Mouse (Mus musculus) heart, embryonic 16.5 days (tissue): Measurements from ENCODE around the gene Prss53. TPM values are rescaled to one million over a fixed set of nuclear protein-coding genes. Genes with fewer than 3 reads are reported as not detected.

Experiments used
- ATAC-seq: fragments of 200-750 bp; cut with Nextera tagmentation; replicated peaks from 2 replicates; pipeline ENCODE4 v1.8.0; 2017; ENCODE audit warnings: moderate number of reproducible peaks; ENCODE audit not compliant: insufficient read depth, low FRiP score; ENCODE audit errors: extremely low read depth
- H3K27ac ChIP-seq: fragments of 300-500 bp; sonication (generic); 2 replicates; pipeline ENCODE4 v1.5.1; 2014; ENCODE audit warnings: mild to moderate bottlenecking, low read length, control low read depth, moderate library complexity
- H3K27me3 ChIP-seq: fragments of 300-500 bp; sonication (generic); 2 replicates; pipeline ENCODE4 v1.6.1; 2014; ENCODE audit warnings: low read length, mixed read lengths; ENCODE audit not compliant: control insufficient read depth, insufficient read depth
- H3K36me3 ChIP-seq: fragments of 300-500 bp; sonication (generic); 2 replicates; pipeline ENCODE4 v1.6.1; 2014; ENCODE audit not compliant: control insufficient read depth, insufficient read depth
- H3K4me1 ChIP-seq: fragments of 300-500 bp; sonication (generic); 2 replicates; pipeline ENCODE4 v1.6.1; 2014; ENCODE audit warnings: low read length, mixed read lengths; ENCODE audit not compliant: control insufficient read depth, insufficient read depth
- H3K4me2 ChIP-seq: fragments of 300-500 bp; sonication (generic); 2 replicates; pipeline ENCODE4 v1.6.1; 2014; ENCODE audit warnings: low read depth, mild to moderate bottlenecking, control low read depth, low read length
- H3K4me3 ChIP-seq: fragments of 300-500 bp; sonication (generic); 2 replicates; pipeline ENCODE4 v1.5.1; 2014; ENCODE audit warnings: mild to moderate bottlenecking, control low read depth, low read length
- H3K9ac ChIP-seq: fragments of 300-500 bp; sonication (generic); 2 replicates; pipeline ENCODE4 v1.6.1; 2014; ENCODE audit warnings: low read length, control low read depth
- H3K9me3 ChIP-seq: fragments of 300-500 bp; sonication (generic); replicated peaks from 2 replicates; pipeline ENCODE4 v1.6.1; 2016; ENCODE audit warnings: low read length; ENCODE audit not compliant: control insufficient read depth
- WGBS: fragments of 180-500 bp; shearing (Covaris S2); extraction: QIAGEN DNeasy Blood & Tissue Kit; methylation state at CpG from one replicate; pipeline ENCODE4 v1.1.7; 2014; 5-methylcytosine and 5-hydroxymethylcytosine counted together
- polyA plus RNA-seq: library from polyadenylated mRNA; unstranded; fragments of >200 nt; fragmentation: Nextera tagmentation; extraction: Ambion mirVana; gene quantifications from 2 replicates; pipeline ENCODE4 v1.2.1, GENCODE M21; 2015

Prss53 gene
- 1.5 and 1.8 TPM in 2 replicates for polyA plus RNA-seq

- Histone ChIP-seq H3K36me3 (peaks cover 13% of the 10 kb centered on the region), H3K27me3 (no peaks in the 10 kb centered on the region), H3K27ac (no peak within 1 kb of the TSS), H3K9me3 (no peaks in the 10 kb centered on the region), H3K4me3 (no peak within 1 kb of the TSS), H3K9ac (no peak within 1 kb of the TSS), H3K4me2 (no peak within 1 kb of the TSS), H3K4me1 (peaks cover 8% of the 10 kb centered on the region)
- WGBS, result 36% methylated on average over 4 of the region's 4 CpGs
- no peak for ATAC-seq
These were observed at the start of gene Prss53 for GRCm38 (mm10) chr7:127890798-127891197. Prss53 (minus strand) TSS chr7:127890970.

GRCm38 (mm10) chr7:127936216-127936884, 45.6 kb upstream of the Prss53 start:
- WGBS, result 52% methylated on average over 18 of the region's 18 CpGs
- Histone ChIP-seq H3K9me3 (no peaks in the 10 kb centered on the region), H3K9ac (peak overlapping the region; percentile 81), H3K4me2 (peak overlapping the region; percentile 86), H3K4me1 (peaks cover 8% of the 10 kb centered on the region; the same call in 1 of the 2 replicates), H3K27ac (no peak overlapping the region; the same call in 1 of the 2 replicates), H3K27me3 (no peaks in the 10 kb centered on the region), H3K36me3 (no peaks in the 10 kb centered on the region), H3K4me3 (peak overlapping the region; percentile 69)
- no peak for ATAC-seq

- H3K27ac ChIP-seq, result peak overlapping the region; percentile 43
- H3K27me3 ChIP-seq, result no peaks in the 10 kb centered on the region
- peak overlapping the region; percentile 69 for H3K4me3 ChIP-seq
- H3K36me3 ChIP-seq, result no peaks in the 10 kb centered on the region
- H3K9me3 ChIP-seq, result no peaks in the 10 kb centered on the region
- H3K9ac ChIP-seq, result peak overlapping the region; percentile 81
- peak overlapping the region; percentile 86 for H3K4me2 ChIP-seq
- under 1% methylated on average over 37 of the region's 38 CpGs for WGBS
- peaks cover 10% of the 10 kb centered on the region; the same call in 1 of the 2 replicates for H3K4me1 ChIP-seq
- ATAC-seq, result peak; percentile 52
These were observed 45.0 kb upstream of the Prss53 start for GRCm38 (mm10) chr7:127935748-127936159.

GRCm38 (mm10) chr7:127935028-127935722, 44.4 kb upstream of the Prss53 start:
- H3K9ac ChIP-seq, result peak overlapping the region; percentile 81
- peak overlapping the region; percentile 43 for H3K27ac ChIP-seq

GRCm38 (mm10) chr7:127934075-127934474, 43.3 kb upstream of the Prss53 start:
- no peak overlapping the region for H3K9ac ChIP-seq
- peaks cover 13% of the 10 kb centered on the region; the same call in 1 of the 2 replicates for H3K4me1 ChIP-seq
- no peak overlapping the region for H3K4me3 ChIP-seq
- no peaks in the 10 kb centered on the region for H3K9me3 ChIP-seq
- H3K36me3 ChIP-seq, result no peaks in the 10 kb centered on the region
- H3K4me2 ChIP-seq, result no peak overlapping the region
- ATAC-seq, result no peak
- H3K27ac ChIP-seq, result no peak overlapping the region
- H3K27me3 ChIP-seq, result peaks cover 3% of the 10 kb centered on the region; the same call in 1 of the 2 replicates
- WGBS, result 76% methylated on average over 5 of the region's 5 CpGs

More at GRCm38 (mm10) chr7:127935028-127935722, 44.4 kb upstream of the Prss53 start:
- Histone ChIP-seq H3K27me3 (no peaks in the 10 kb centered on the region), H3K4me3 (peak overlapping the region; percentile 69), H3K4me2 (peak overlapping the region; percentile 86), H3K9me3 (no peaks in the 10 kb centered on the region), H3K4me1 (peaks cover 10% of the 10 kb centered on the region; the same call in 1 of the 2 replicates), H3K36me3 (no peaks in the 10 kb centered on the region)
- 6% methylated on average over 32 of the region's 32 CpGs for whole genome bisulfite sequencing
- ATAC-seq, result peak; percentile 94

GRCm38 (mm10) chr7:127932273-127933031, 41.7 kb upstream of the Prss53 start:
- Histone ChIP-seq H3K36me3 (no peaks in the 10 kb centered on the region), H3K4me1 (peaks cover 13% of the 10 kb centered on the region; the same call in 1 of the 2 replicates), H3K27me3 (peaks cover 12% of the 10 kb centered on the region), H3K27ac (peak overlapping the region; percentile 7; the same call in 1 of the 2 replicates), H3K4me3 (no peak overlapping the region), H3K9me3 (no peaks in the 10 kb centered on the region), H3K9ac (no peak overlapping the region), H3K4me2 (no peak overlapping the region)
- WGBS, result 35% methylated on average over 13 of the region's 13 CpGs
- ATAC-seq, result no peak

GRCm38 (mm10) chr7:127931351-127932135, 40.8 kb upstream of the Prss53 start:
- Histone ChIP-seq H3K27ac (peak overlapping the region; percentile 32), H3K27me3 (peaks cover 12% of the 10 kb centered on the region), H3K9me3 (no peaks in the 10 kb centered on the region), H3K36me3 (no peaks in the 10 kb centered on the region; the same call in 1 of the 2 replicates), H3K4me3 (no peak overlapping the region), H3K4me2 (peak overlapping the region; percentile 5; the same call in 1 of the 2 replicates), H3K9ac (peak overlapping the region; percentile 30; the same call in 1 of the 2 replicates), H3K4me1 (peaks cover 13% of the 10 kb centered on the region; the same call in 1 of the 2 replicates)
- 36% methylated on average over 13 of the region's 13 CpGs for WGBS
- ATAC-seq, result no peak; the same call in 1 of the 2 replicates

- Histone ChIP-seq H3K4me3 (no peak overlapping the region), H3K4me2 (no peak overlapping the region), H3K4me1 (peaks cover 7% of the 10 kb centered on the region; the same call in 1 of the 2 replicates), H3K36me3 (no peaks in the 10 kb centered on the region; the same call in 1 of the 2 replicates), H3K27me3 (peaks cover 12% of the 10 kb centered on the region), H3K27ac (no peak overlapping the region), H3K9ac (no peak overlapping the region), H3K9me3 (no peaks in the 10 kb centered on the region)
- WGBS, result 78% methylated on average over 5 of the region's 5 CpGs
- ATAC-seq, result no peak
These were observed 39.9 kb upstream of the Prss53 start for GRCm38 (mm10) chr7:127930636-127931035.
